Mouse (Mus musculus) Muller cell, postnatal 12 days (primary cell): ENCODE measurements at regions not wholly inside any gene's neighbourhood (a gene's known extent, or its start where the extent isn't known, plus 50 kb on each side); places are given as distances from the start of the nearest gene placed in this dataset.

Source experiments
- DNase-seq: peaks from one replicate; pipeline ENCODE4 v3.0.0-alpha.2; 2015; ENCODE audit errors: inconsistent ontology term

GRCm38 (mm10) chr4:105555941-105556340, 233.7 kb upstream of the Gm12728 start:
- no peak for DNase-seq

- DNase-seq, result peak; percentile 68
Observed at GRCm38 (mm10) chr4:105557396-105557795, 232.3 kb upstream of the Gm12728 start.

- no peak for DNase-seq
Observed at GRCm38 (mm10) chr4:105560055-105560454, 229.6 kb upstream of the Gm12728 start.

GRCm38 (mm10) chr4:105560781-105561180, 228.9 kb upstream of the Gm12728 start:
- no peak for DNase-seq

GRCm38 (mm10) chr4:105561611-105562010, 228.1 kb upstream of the Gm12728 start:
- DNase-seq, result no peak

- peak; percentile 72 for DNase-seq
Observed at GRCm38 (mm10) chr4:105565796-105566195, 223.9 kb upstream of the Gm12728 start.

GRCm38 (mm10) chr4:105566513-105567457, 222.9 kb upstream of the Gm12728 start:
- DNase-seq, result no peak

GRCm38 (mm10) chr4:105569671-105570070, 220.0 kb upstream of the Gm12728 start:
- no peak for DNase-seq

GRCm38 (mm10) chr4:105575550-105575949, 214.1 kb upstream of the Gm12728 start:
- no peak for DNase-seq

- DNase-seq, result no peak
Observed at GRCm38 (mm10) chr4:105580987-105581386, 208.7 kb upstream of the Gm12728 start.

- no peak for DNase-seq
Observed at GRCm38 (mm10) chr4:105584329-105584925, 205.2 kb upstream of the Gm12728 start.

GRCm38 (mm10) chr4:105603661-105604060, 186.0 kb upstream of the Gm12728 start:
- DNase-seq, result no peak

- DNase-seq, result no peak
Observed at GRCm38 (mm10) chr4:105604607-105605006, 185.1 kb upstream of the Gm12728 start.

GRCm38 (mm10) chr4:105606731-105607130, 182.9 kb upstream of the Gm12728 start:
- peak; percentile 34 for DNase-seq

- no peak for DNase-seq
Observed at GRCm38 (mm10) chr4:105610917-105611316, 178.8 kb upstream of the Gm12728 start.

GRCm38 (mm10) chr4:105614390-105614789, 175.3 kb upstream of the Gm12728 start:
- no peak for DNase-seq

GRCm38 (mm10) chr4:105626371-105627320, 163.0 kb upstream of the Gm12728 start:
- DNase-seq, result no peak

- DNase-seq, result no peak
Observed at GRCm38 (mm10) chr4:105629581-105629980, 160.1 kb upstream of the Gm12728 start.

- DNase-seq, result no peak
Observed at GRCm38 (mm10) chr4:105630595-105631369, 158.9 kb upstream of the Gm12728 start.

GRCm38 (mm10) chr4:105632581-105633358, 156.9 kb upstream of the Gm12728 start:
- DNase-seq, result no peak
